16 mouse cellular contexts compared by ENCODE assay signal in genomic region chr4:95713271-95713670, GRCm38 (mm10).
"Had no signal": no experiment of that assay in that cellular context is flagged by ENCODE, and none has a peak within 500 bp of the region (broad histone marks: within the 10 kb centered on the region; RNA-seq: fewer than 3 reads in every experiment).

No protein-coding gene starts in this region.

- H3K9me3 ChIP-seq: neural tube, embryonic 13.5 days; neural tube, embryonic 15.5 days; stomach, embryonic 15.5 days had no signal

- H3K36me3 ChIP-seq: neural tube, embryonic 13.5 days; neural tube, embryonic 15.5 days; stomach, embryonic 15.5 days had no signal

- H3K27me3 ChIP-seq: neural tube, embryonic 13.5 days; neural tube, embryonic 15.5 days; stomach, embryonic 15.5 days had no signal

- H3K4me2 ChIP-seq: neural tube, embryonic 13.5 days; neural tube, embryonic 15.5 days; stomach, embryonic 15.5 days had no signal

- H3K27ac ChIP-seq: neural tube, embryonic 13.5 days; neural tube, embryonic 15.5 days; stomach, embryonic 15.5 days; stomach, postnatal 0 days had no signal

- DNase-seq: retina, postnatal 1 day; right cerebral cortex, adult 18-20 months; right cerebral cortex, postnatal 14 days; right cerebral cortex, postnatal 25 days; right cerebral cortex, postnatal 4 days; spleen, adult 18-20 months; thymus, adult 18-20 months; thymus, adult 2 months; thymus, postnatal 14 days; thymus, postnatal 25 days; thymus, postnatal 36 days; thymus, postnatal 4 days had no signal

- H3K4me3 ChIP-seq: neural tube, embryonic 13.5 days; neural tube, embryonic 15.5 days; stomach, embryonic 15.5 days had no signal

- H3K4me1 ChIP-seq: neural tube, embryonic 13.5 days; neural tube, embryonic 15.5 days; stomach, embryonic 15.5 days had no signal

- H3K9ac ChIP-seq: neural tube, embryonic 13.5 days; neural tube, embryonic 15.5 days; stomach, embryonic 15.5 days had no signal
